Mouse (Mus musculus) adrenal gland, postnatal 4 days (tissue): ENCODE measurements around the gene Vipas39. TPM values are rescaled to one million over a fixed set of nuclear protein-coding genes. Genes with fewer than 3 reads are reported as not detected.
"Not testable (repeated sequence)": the region's sequence is repeated elsewhere in the genome, so short reads cannot be mapped to it uniquely, and the experiment has no call there.

Experiments
- DNase-seq, 2 experiments: peaks; one replicate each; pipeline ENCODE4 v3.0.0; 2021 to 2022; ENCODE audit warnings: low spot score in 2 of 2, mixed read lengths in 2 of 2
- total RNA-seq, 2 experiments: library from RNA; stranded (reverse); gene quantifications; 2 replicates each; pipeline ENCODE4 v1.2.3; 2021

Gene Vipas39
- total RNA-seq, 2 experiments from 2014 or later = 42.8 to 45.6 TPM

DNA sequence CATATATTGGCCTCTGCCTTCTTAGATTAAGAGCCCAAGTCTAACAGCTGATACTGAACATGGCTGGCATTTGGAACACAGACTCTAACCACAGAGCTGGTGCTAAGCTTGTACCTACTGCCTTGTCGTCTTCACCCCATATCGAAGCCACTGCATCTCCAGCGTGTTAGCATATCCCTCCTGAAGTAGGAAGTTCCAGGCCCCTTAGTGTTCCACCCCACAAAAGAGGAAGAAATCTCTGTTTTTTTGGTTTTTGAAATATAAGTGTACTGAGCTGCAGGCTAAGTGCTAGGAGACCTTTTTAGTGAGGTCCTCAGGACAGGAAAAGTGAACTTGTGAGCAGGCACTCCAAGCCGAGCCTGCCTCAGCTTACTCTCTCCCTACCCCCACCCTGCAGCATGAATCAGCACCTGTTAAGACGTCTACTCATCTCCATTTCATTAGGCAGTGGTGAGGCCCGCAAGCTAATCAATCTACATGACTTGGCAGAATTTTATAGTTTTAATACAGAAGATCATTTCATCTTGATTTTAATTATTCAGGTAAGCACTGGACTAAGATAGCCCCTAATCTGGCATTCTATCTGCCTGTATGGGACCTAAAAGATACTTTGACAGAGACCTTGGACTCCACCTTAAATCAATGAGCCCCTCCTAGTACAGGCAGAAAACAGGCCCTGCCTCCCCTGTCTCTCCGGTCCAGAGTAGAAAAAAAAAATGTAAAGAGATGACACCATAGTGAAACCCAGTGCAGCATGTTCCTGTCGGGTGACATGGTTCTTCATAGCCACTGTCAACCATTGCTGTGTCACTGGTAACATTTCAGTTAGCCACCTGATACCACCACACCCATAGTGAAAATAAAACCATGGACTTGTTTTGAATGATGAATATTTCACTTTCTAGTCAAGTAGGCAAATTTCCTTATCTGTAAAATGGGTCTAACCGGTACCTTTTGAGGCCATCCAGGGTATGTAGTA lies 9.1 kb upstream of the Vipas39 start:
- DNase-seq = no peak

DNA sequence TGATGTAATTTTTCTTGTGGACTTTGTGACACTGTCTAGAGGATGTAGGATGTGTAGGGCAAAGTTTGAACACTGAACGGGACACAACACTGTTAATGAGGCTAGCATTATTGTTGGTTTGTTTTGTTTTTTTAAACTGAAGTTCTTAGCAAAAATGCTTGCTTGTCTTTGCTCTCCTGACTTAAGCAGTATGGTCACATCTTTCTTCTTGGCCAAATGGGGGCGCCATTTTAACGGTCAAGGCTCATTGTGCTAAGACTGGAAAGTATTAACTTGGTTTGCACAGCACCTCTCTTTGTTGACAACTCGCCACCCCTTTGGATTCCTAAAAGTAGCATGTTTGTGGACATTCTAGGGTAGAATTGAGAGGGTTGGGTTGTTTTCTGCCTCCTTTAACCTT lies 1.6 kb upstream of the Vipas39 start:
- no peak for DNase-seq

DNA sequence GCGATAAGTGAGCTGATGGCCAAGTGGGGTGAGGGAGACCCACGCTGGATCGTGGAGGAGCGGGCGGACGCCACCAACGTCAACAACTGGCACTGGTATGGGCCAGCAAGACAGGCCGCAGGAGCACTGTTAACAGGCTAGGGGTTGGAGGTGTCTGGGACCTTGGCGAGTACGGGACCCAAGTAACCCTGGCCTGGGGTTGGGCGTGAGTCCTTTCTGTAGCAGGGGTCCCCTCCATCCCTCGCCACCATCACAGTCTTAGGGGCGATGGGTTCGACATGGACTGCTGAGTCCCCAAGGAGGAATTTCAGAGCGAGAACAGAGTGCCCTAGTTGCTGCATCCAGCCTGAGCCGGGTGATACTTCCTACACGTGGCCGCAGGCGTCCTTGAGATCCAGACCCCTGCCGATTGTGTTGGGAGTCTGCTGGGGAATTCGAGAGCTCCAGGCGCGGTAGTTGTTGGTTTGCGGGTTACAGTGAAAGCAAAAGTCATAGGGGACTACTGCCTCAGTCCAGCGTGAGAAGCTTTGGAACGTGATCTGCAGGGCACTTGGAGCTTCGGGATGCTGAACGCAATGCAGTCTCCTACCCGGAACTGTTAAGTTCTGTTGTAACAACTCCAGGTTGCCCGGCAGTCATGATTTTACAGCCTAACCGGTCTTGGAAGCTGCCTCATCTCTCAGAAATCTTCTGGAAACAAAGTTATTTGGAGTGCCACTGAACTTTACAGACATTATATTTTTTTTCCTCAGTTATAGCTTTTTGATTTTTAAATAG lies 959 bp upstream of the Vipas39 start:
- peak in 1 of 2 experiments; percentile 34 for DNase-seq

DNA sequence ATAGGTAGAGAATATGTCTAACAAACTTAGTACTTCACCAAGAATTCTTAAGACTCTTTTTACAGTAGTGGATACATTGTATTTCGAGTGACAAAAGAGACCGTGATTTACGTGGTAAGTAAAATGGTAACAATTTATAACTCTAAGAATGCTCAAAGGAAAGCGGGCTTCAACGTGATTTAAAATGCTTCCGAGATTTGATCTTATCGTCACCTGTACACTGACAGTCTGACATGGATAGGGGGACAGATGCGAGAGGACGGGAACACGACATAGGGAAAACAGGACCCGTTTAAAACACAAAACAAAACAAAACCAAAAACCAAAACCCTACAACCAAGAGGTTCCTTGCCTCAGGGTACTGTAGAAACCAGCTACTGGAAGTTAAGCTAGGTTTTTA lies 612 bp downstream of the Vipas39 start:
- DNase-seq = no peak

DNA sequence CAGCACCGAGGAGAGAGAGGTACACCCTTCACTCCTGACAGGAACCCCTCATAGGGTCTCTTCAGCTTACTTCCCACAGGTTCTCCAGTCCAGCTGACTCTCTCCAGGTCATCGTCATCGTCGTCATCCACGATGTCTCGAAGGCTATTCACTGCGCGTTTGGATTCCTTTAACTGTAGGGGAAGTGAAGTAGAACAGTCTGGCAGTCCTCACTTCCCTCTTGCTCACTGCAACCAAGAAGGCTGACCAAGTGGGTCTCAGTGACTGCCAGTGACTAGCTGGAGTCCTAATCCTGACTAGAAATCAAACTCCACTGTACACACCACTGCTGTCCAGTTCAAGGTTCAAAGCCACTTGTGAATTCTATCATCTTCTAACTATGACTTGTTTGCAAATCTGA lies 5.5 kb downstream of the Vipas39 start:
- DNase-seq = no peak

DNA sequence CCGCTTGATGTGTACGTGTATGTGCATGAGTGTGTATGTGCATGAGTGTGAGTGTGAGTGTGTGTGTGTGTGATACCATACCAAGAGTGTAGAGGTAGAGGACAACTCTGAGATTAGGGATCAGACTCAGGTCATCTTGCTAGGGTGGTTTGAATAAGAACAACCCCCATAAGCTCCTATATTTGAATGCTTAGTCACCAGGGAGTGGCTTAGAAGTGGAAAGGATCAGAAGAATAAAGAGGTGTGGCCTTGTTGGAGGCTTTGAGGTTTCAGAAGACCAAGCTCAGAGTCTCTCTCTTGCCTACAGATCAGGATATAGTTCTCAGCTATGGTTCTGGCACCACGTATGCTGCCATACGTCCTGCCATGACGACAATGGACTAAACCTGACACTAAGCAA lies 9.4 kb downstream of the Vipas39 start:
- no peak for DNase-seq

DNA sequence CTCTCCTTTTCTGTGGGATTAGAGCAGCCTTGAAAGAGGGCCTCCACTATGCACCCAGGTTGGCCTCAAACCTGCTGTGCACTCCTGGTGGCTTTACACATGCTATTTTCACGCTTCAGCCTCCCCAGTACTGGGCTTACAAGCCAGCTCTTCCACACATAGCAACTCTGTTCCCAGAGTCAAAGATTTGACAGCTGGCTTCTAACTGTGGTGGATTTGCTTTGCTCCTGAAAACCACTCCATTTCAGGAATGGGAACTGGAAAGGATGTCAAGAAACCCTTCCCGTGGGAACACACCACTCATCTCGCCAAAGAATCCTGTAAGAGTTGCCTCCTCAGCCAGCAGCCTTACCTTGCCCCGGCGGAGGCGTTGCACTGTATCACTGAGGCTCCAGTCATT lies 12.2 kb downstream of the Vipas39 start:
- DNase-seq = no peak

DNA sequence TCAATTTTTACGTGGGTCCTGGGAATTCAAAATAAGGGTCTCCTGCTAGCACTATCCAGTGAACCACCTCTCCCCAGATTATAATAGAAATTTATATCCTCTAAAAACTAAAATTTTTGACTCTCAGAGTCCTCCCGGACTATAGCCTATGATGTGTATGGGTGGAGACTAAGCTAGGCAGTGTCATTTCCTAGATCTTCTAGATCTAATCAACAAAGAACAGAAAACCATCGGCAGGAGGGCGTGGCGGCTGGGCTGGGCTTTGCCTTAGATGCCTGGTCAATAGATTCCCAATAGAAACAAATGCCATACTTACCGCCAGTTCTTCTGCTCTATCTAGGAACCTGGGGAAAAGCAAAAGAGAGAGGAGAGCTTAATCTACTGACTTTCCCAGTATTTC lies 15.9 kb downstream of the Vipas39 start:
- DNase-seq = no peak

DNA sequence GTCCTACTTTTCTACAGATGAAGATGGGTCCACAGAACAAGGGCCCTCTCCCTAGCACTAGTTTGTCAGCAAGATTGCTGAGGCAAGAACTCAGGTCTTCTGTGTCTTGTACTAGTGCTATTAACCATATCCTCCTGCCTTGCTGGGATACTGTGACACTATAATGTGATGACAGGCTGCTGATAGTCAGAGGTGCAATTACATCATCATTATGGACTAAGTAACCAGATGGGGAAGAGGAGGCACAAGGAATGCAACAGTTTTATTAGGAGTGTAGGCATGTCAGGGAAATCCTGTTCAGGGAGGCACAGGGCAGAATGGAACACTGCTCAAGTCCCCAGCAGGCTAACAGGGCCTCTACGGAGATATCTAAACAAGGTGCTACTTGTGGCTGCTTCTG lies 27.4 kb downstream of the Vipas39 start, which contains the start of gene Noxred1:
Gene Noxred1 (minus strand): TSS at position 101 of the 400 bp plus-strand sequence.
- no peak for DNase-seq

DNA sequence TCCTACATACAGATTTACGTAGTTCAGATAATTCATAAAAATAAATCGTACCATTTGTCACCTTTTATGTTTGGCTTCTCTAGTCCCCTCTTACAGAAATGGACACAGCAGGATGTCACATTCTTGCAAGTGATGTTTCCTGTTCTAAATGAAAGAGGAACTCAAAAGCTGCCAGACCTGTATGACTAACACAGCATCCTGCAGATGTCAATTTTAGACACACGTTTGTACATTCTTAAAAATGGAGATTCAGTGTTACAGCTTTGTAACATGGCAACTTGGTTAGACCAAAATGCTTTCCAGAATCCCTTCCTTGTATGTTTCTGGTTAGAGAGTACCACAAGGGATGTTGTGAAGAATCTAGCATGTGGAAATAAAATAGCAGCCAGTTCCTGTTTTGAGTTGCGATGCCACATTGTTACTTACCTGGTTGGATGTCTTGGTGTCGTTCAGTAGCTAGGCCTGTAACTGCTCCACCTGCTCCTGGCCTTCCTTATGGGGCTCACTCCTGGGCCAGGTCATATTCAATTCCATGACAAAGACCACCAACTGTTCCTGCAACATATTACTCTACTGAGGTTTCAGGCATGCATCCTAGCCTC lies 29.1 kb downstream of the Vipas39 start:
- DNase-seq = no peak

DNA sequence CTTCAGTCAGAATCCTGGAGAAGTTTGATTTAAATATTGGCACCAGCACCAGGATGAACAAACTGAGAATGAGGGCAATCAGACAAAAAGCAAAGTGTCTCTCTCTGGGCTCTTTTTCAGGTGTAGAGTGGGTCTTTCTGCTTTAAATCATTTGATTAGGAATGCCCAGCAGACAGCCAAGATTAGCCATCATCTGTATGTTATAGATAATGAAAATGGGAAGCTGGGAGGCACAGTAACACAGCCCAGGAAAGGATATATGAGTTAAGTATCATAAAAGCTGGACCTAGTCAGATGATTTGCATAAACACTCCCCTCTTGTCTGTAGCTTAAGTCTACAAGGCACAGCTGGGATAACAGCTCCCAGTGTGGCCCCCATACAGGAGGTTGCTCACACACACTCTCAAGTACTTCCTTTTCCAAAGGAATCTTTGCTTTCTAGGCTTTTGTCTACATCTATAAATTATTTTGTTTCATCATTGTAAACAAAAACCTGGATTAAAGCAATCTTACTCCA lies 35.6 kb downstream of the Vipas39 start:
- no peak for DNase-seq

DNA sequence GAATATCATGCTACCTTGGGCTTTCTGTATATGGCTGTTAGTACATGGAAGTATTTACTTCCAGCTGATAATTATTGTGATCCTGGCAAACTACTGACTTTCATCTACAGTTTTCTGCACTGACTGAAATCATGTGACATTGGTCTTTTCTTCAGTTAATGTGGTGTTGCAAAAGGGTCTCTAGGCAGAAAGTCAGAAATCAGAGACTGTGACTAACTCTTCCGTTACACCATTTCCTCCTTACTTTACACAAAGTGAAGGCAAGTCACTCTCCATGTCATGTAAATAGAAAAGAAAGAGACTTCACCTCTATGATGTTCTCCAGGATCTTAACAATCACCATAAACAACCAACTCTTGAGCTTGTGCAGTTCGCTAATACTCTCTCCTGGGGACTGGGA lies 36.4 kb downstream of the Vipas39 start:
- DNase-seq = no peak

DNA sequence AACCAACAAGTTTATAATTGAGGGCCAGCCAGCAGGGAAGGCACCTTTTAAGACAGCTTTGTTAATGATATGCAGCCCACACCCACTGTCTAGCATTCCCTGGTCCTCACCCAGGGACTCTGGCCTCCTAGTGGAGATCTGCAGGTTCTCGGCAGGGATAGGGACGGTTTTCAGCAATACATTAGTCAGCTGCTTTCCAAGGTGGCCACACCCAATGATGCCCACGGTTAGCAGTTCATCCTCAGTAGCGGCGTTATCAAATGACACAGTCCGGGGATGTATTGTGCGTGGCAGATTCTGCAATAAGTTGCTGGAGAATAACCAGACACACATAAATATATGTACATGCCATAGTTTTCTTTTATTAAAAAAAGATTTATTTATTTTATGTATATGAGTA lies 39.3 kb downstream of the Vipas39 start:
- no peak for DNase-seq

DNA sequence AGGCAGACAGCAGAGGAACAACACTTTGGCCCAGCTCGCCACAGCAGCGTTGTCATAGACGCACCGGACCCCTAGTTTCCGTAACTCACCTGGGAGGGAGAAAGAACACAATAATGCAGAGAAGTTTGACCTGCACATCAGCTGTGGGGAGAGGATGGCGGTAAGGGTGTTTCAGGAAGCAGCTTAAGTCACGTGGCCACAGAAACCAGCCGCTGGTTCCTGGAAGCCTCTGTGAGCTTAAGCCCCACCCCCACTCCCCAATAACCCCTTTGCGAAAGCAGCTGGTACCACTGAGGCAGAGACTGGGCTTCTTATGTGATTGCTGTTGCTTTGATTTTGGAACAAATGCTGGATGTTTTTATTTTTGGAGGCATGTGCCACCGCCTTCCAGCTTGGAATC lies 41.1 kb downstream of the Vipas39 start:
- no peak for DNase-seq

DNA sequence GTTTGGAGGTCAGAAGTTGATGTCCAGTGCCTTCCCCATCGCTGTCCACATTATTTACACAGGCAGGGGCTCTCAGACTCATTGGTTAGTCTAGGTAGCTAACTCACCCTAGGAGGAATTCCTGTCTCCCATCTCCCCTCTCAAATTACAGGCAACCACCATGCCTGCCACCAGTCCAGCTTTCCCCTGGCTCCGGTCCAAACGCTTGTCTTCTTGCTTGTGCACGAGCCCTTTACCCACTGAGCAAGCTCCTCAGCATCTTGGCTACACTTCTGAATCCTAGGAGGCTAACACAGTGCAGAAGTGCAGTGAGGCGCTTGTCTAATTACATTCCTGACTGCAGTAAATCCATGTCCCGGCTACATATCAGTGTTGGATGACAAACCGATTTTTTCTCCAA lies 46.7 kb downstream of the Vipas39 start:
- no peak for DNase-seq

DNA sequence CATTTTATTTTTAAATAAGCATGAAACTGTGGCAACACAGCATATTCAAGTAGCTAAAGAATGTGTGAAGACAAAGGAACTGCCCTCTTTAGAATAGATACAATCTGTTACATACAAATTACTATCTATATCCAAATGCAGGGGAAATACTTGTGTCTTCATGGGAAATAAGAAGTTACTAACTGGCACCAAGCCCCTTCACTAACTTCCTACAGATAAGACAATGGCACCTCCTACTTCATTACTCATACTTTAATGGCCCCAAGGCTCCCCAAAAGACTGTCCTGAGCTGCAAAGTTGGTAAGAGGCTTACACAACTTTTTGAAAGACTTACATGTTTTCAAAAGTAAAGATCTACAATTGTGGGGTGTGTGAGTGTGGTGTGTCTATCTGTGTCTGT lies 48.5 kb downstream of the Vipas39 start:
- no peak for DNase-seq

DNA sequence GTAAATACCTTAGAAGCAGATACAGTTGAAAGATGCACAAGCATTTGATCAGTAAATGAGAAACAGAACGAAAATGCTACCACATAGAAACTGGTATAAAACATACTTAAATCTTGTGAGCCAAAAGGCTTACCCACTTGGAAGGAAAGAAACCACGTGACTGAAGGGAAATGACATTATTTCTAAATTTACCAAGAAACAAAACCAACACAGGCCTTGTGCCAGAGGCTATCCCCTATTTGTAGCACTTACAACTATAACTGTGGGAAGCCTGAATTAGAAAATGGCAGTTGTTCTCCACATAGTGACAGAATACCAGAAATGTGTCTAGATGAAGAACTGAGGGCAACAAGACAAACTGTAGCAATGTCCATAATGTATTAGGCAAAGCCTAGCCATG lies 50.0 kb downstream of the Vipas39 start:
- DNase-seq = no peak

DNA sequence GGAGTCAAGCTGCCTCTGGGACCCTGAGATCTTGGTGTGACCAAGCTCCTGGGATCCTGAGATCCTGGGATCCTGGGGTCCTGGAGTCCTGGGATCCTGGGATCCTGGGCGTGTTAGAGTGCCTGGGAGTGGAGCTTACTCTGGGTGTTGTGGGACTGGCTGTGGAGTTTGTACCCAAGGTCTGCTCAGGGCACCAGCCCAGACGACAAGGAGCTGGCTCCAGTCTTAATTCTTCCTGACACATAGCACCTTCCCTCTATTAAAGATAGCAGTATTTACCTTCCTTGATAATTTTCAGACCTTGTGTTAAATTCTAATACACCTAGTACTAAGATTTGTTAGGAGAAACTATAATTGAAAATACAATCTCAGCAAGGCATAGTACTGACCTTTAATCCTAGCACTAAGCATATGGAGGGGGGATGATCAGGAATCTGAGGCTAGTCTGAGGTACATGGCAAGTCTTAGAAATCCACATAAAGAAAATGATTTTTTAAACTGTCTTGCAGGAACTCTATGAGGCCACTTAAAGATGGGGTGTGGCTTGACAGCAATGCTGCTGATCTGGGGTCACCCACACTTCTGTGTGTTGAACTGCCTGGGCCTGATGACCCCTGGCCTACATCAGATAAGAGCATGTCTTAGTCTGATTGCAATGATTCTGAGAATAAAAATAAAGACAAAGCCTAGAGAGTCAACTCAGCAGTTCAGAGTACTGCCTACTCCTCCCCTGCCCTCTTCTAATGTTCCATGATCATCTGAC lies 53.0 kb downstream of the Vipas39 start:
- DNase-seq = no peak

DNA sequence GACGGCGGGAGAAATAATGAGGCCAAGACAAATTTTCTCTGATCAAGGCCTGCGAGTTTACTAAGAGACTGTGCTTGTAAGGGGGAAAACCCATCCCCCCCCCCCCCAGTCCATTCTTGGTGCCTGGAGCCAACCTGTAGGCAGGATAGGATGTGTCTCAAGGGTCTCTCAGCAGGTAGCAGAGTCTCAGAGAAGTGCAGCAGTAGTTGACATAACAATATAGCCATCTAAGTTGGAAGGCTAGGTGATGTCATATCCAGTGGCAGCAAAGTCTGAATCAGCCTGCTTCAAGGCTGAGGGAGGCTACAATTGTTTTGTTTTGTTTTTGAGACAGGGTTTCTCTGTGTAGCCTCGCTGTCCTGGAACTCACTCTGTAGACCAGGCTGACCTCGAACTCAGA lies 60.3 kb downstream of the Vipas39 start:
- DNase-seq = not testable (repeated sequence)

DNA sequence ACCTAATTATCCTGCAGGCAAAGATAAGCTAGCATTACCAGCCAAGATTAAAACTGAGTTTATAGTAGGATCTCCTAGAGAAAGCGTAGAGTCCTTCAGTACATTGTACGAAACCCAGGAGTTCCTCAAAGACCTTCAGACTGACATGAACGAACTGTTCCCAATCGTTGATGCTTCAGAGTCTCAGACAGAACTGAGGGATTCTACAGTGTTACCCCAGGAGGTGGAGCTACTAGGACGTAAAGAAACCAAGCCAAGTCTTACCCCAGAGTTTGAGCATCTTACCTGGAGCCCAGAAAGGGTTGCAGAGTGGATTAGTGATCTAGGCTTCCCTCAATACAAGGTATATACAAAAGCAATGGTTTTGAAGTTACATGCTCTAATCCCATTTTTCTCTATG lies 64.4 kb downstream of the Vipas39 start:
- no peak for DNase-seq
